In genomic region chr4:116660829-116661228, GRCm38 (mm10) we compare ENCODE assay signal across 1 mouse cellular context.
TF ChIP-seq lines count a peak whose summit lies in the region.

No protein-coding gene starts in this region.

TF ChIP-seq in ES-E14, 5 proteins besides CTCF, POLR2A, EP300 and RAD21:
- no peak for TF ChIP-seq MAFK (IDR thresholded peaks at IDR 0.05; ENCODE audit: insufficient read depth, low read depth, low read length)
- TF ChIP-seq CHD2 (IDR thresholded peaks at IDR 0.05; ENCODE audit: low read depth, low read length), result no peak
- TF ChIP-seq HCFC1 (IDR thresholded peaks at IDR 0.05; ENCODE audit: borderline replicate concordance, insufficient read depth, low read length), result no peak
TF ChIP-seq in ES-E14: peak in this region for 0.
